Mouse (Mus musculus) hindbrain, embryonic 13.5 days (tissue): Measurements from ENCODE around the gene Asb18. TPM values are rescaled to one million over a fixed set of nuclear protein-coding genes. Genes with fewer than 3 reads are reported as not detected.

Experiments used
- ATAC-seq: fragments of 200-750 bp; cut with Nextera tagmentation; 2 replicates; pipeline ENCODE4 v1.8.0; 2017; ENCODE audit warnings: moderate TSS enrichment; ENCODE audit not compliant: low FRiP score
- H3K27ac ChIP-seq: fragments of 300-500 bp; sonication (generic); 2 replicates; pipeline ENCODE4 v1.5.1; 2015; ENCODE audit warnings: inconsistent platforms, mild to moderate bottlenecking, moderate library complexity
- H3K27me3 ChIP-seq: fragments of 300-500 bp; sonication (generic); 2 replicates; pipeline ENCODE4 v1.6.1; 2015; ENCODE audit warnings: mild to moderate bottlenecking, inconsistent platforms
- H3K36me3 ChIP-seq: fragments of 300-500 bp; sonication (generic); 2 replicates; pipeline ENCODE4 v1.6.1; 2015; ENCODE audit warnings: mild to moderate bottlenecking, inconsistent platforms
- H3K4me1 ChIP-seq: fragments of 300-500 bp; sonication (generic); replicated peaks from 2 replicates; pipeline ENCODE4 v1.6.1; 2015; ENCODE audit warnings: inconsistent platforms
- H3K4me2 ChIP-seq: fragments of 300-500 bp; sonication (generic); 2 replicates; pipeline ENCODE4 v1.6.1; 2015; ENCODE audit warnings: inconsistent platforms, mild to moderate bottlenecking, moderate library complexity
- H3K4me3 ChIP-seq: fragments of 300-500 bp; sonication (generic); 2 replicates; pipeline ENCODE4 v1.5.1; 2015; ENCODE audit warnings: mild to moderate bottlenecking, inconsistent platforms
- H3K9ac ChIP-seq: fragments of 300-500 bp; sonication (generic); 2 replicates; pipeline ENCODE4 v1.6.1; 2015; ENCODE audit warnings: mild to moderate bottlenecking, inconsistent platforms
- H3K9me3 ChIP-seq: fragments of 300-500 bp; sonication (generic); 2 replicates; pipeline ENCODE4 v1.6.1; 2016; ENCODE audit warnings: inconsistent platforms
- WGBS: fragments of 180-500 bp; shearing (Covaris S2); methylation state at CpG from one replicate; pipeline ENCODE4 v1.1.7; 2015; 5-methylcytosine and 5-hydroxymethylcytosine counted together
- polyA plus RNA-seq: library from polyadenylated mRNA; unstranded; fragments of >200 nt; fragmentation: Nextera tagmentation; extraction: Ambion mirVana; gene quantifications from 2 replicates; pipeline ENCODE4 v1.2.1, GENCODE M21; 2015

The Asb18 gene
- polyA plus RNA-seq, 1 experiment from 2014 or later = 0.60 TPM

- no peaks in the 10 kb centered on the region for H3K36me3 ChIP-seq
Observed at GRCm38 (mm10) chr1:89919206-89919605, 95.3 kb downstream of the Asb18 start.

GRCm38 (mm10) chr1:89918111-89918510 lies 96.4 kb downstream of the Asb18 start:
- Histone ChIP-seq H3K4me1 (peaks cover 20% of the 10 kb centered on the region), H3K4me3 (no peak overlapping the region), H3K27ac (no peak overlapping the region), H3K27me3 (peaks cover 57% of the 10 kb centered on the region), H3K9me3 (no peaks in the 10 kb centered on the region), H3K9ac (no peak overlapping the region), H3K4me2 (no peak overlapping the region), H3K36me3 (no peaks in the 10 kb centered on the region)
- no peak for ATAC-seq
- 42% methylated on average over 18 of the region's 18 CpGs for WGBS

More at GRCm38 (mm10) chr1:89919206-89919605, 95.3 kb downstream of the Asb18 start:
- ATAC-seq = no peak
- no peak overlapping the region for H3K9ac ChIP-seq
- H3K9me3 ChIP-seq = no peaks in the 10 kb centered on the region
- H3K4me1 ChIP-seq = peaks cover 30% of the 10 kb centered on the region
- H3K27me3 ChIP-seq = peaks cover 68% of the 10 kb centered on the region
- no peak overlapping the region for H3K4me2 ChIP-seq
- no peak overlapping the region for H3K27ac ChIP-seq
- H3K4me3 ChIP-seq = no peak overlapping the region
- WGBS = 89% methylated on average over 6 of the region's 6 CpGs

- Histone ChIP-seq H3K4me2 (no peak overlapping the region), H3K4me1 (peaks cover 7% of the 10 kb centered on the region), H3K27me3 (peaks cover 15% of the 10 kb centered on the region), H3K9ac (no peak overlapping the region), H3K4me3 (no peak overlapping the region), H3K9me3 (no peaks in the 10 kb centered on the region), H3K36me3 (no peaks in the 10 kb centered on the region), H3K27ac (no peak overlapping the region)
- 86% methylated on average over 4 of the region's 4 CpGs for WGBS
- ATAC-seq = no peak
Observed at GRCm38 (mm10) chr1:89913611-89914010, 100.9 kb downstream of the Asb18 start.

GRCm38 (mm10) chr1:89912392-89912791 lies 102.1 kb downstream of the Asb18 start:
- no peak for ATAC-seq
- 21% methylated on average over 5 of the region's 5 CpGs for WGBS

GRCm38 (mm10) chr1:89909796-89910195 lies 104.7 kb downstream of the Asb18 start:
- Histone ChIP-seq H3K36me3 (peaks cover 3% of the 10 kb centered on the region; the same call in 1 of the 2 replicates), H3K4me1 (peaks cover 7% of the 10 kb centered on the region), H3K27me3 (0 out of 2 replicates have a peak, but pooled peaks cover 4% of the 10 kb centered on the region), H3K4me2 (no peak overlapping the region), H3K27ac (no peak overlapping the region), H3K9me3 (peaks cover 12% of the 10 kb centered on the region; the same call in 1 of the 2 replicates), H3K9ac (no peak overlapping the region), H3K4me3 (no peak overlapping the region)
- 92% methylated on average over 8 of the region's 8 CpGs for WGBS
- ATAC-seq = no peak

More at GRCm38 (mm10) chr1:89912392-89912791, 102.1 kb downstream of the Asb18 start:
- Histone ChIP-seq H3K4me1 (peaks cover 7% of the 10 kb centered on the region), H3K27me3 (peaks cover 4% of the 10 kb centered on the region; the same call in 1 of the 2 replicates), H3K9me3 (no peaks in the 10 kb centered on the region), H3K4me3 (no peak overlapping the region), H3K27ac (no peak overlapping the region), H3K9ac (no peak overlapping the region), H3K36me3 (no peaks in the 10 kb centered on the region), H3K4me2 (no peak overlapping the region)

GRCm38 (mm10) chr1:89902641-89903040 lies 111.8 kb downstream of the Asb18 start:
- H3K4me1 ChIP-seq = peaks cover 6% of the 10 kb centered on the region
- H3K27ac ChIP-seq = no peak overlapping the region
- 77% methylated on average over 1 of the region's 1 CpGs for WGBS
- peaks cover 12% of the 10 kb centered on the region; the same call in 1 of the 2 replicates for H3K9me3 ChIP-seq
- H3K4me2 ChIP-seq = no peak overlapping the region
- H3K27me3 ChIP-seq = no peaks in the 10 kb centered on the region
- no peak overlapping the region for H3K9ac ChIP-seq
- ATAC-seq = no peak
- peaks cover 3% of the 10 kb centered on the region; the same call in 1 of the 2 replicates for H3K36me3 ChIP-seq
- no peak overlapping the region for H3K4me3 ChIP-seq

- H3K27ac ChIP-seq = no peak overlapping the region
- ATAC-seq = no peak
- H3K4me3 ChIP-seq = no peak overlapping the region
- H3K9ac ChIP-seq = no peak overlapping the region
- H3K9me3 ChIP-seq = peaks cover 12% of the 10 kb centered on the region; the same call in 1 of the 2 replicates
- H3K4me1 ChIP-seq = peaks cover 6% of the 10 kb centered on the region
- peaks cover 5% of the 10 kb centered on the region for H3K36me3 ChIP-seq
- H3K4me2 ChIP-seq = no peak overlapping the region
- H3K27me3 ChIP-seq = no peaks in the 10 kb centered on the region
- WGBS = 93% methylated on average over 2 of the region's 2 CpGs
Observed at GRCm38 (mm10) chr1:89902236-89902635, 112.2 kb downstream of the Asb18 start.

- Histone ChIP-seq H3K27ac (no peak overlapping the region), H3K9me3 (peaks cover 6% of the 10 kb centered on the region; the same call in 1 of the 2 replicates), H3K4me3 (no peak overlapping the region), H3K27me3 (no peaks in the 10 kb centered on the region), H3K9ac (no peak overlapping the region), H3K4me1 (peaks cover 6% of the 10 kb centered on the region), H3K36me3 (peaks cover 5% of the 10 kb centered on the region), H3K4me2 (no peak overlapping the region)
- no peak for ATAC-seq
- WGBS = 79% methylated on average over 4 of the region's 4 CpGs
Observed at GRCm38 (mm10) chr1:89901381-89901780, 113.1 kb downstream of the Asb18 start.

Other genes with a start within 250 kb of the Asb18 start
- gene Gbx2, start 83.5 kb downstream of the Asb18 start, polyA plus RNA-seq = 54.7 TPM in 2 replicates
- 0.78 and 1.6 TPM in 2 replicates for gene Iqca, start 138.7 kb upstream of the Asb18 start, polyA plus RNA-seq
- 13.1 and 13.9 TPM in 2 replicates for gene Ackr3, start 189.3 kb upstream of the Asb18 start, polyA plus RNA-seq